Mouse (Mus musculus): ENCODE results near the gene Uvssa.

Gene Uvssa

GRCm38 (mm10) chr5:33378302-33378854, at the start of gene Uvssa:
TSS of gene Uvssa (plus strand) at chr5:33378549.
- peak; percentile 99 for DNase-seq

GRCm38 (mm10) chr5:33334381-33335272, 43.7 kb upstream of the Uvssa start:
- DNase-seq = no peak

- peak; percentile 95 for DNase-seq
Observed at GRCm38 (mm10) chr5:33335273-33335976, 42.9 kb upstream of the Uvssa start, which contains the start of gene Maea. TSS of gene Maea (plus strand) at chr5:33335509.

DNA sequence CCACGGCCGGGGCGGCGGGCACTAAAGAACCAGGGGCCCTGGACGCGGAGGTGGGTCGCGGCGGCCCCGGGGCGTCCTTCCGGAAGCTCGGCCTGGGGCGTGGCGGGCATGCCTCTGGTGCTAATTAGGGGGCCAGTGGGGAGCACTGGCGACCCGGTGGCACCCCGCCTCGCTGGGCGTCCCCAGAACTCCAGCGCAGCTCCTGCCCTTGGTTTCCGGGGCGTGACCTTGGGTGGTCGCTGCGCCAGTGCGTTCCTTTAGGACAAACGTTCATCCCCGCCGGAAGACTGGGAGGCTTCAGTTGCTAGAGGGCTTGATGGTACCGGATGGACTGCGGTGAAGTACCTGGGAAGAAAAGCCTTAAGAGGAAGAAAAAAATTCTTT, 42.4 kb upstream of the Uvssa start:
- DNase-seq = peak; percentile 50

- DNase-seq = no peak
Observed at GRCm38 (mm10) chr5:33337206-33337605, 41.1 kb upstream of the Uvssa start.

GRCm38 (mm10) chr5:33341165-33341564, 37.2 kb upstream of the Uvssa start:
- DNase-seq = no peak

GRCm38 (mm10) chr5:33342248-33342647, 36.1 kb upstream of the Uvssa start:
- DNase-seq = peak; percentile 20

GRCm38 (mm10) chr5:33342821-33343220, 35.5 kb upstream of the Uvssa start:
- DNase-seq = no peak

GRCm38 (mm10) chr5:33343571-33343970, 34.8 kb upstream of the Uvssa start:
- no peak for DNase-seq

- no peak for DNase-seq
Observed at GRCm38 (mm10) chr5:33344070-33344469, 34.3 kb upstream of the Uvssa start.

GRCm38 (mm10) chr5:33347620-33348019, 30.7 kb upstream of the Uvssa start:
- no peak for DNase-seq

GRCm38 (mm10) chr5:33349205-33349604, 29.1 kb upstream of the Uvssa start:
- DNase-seq = no peak

DNA sequence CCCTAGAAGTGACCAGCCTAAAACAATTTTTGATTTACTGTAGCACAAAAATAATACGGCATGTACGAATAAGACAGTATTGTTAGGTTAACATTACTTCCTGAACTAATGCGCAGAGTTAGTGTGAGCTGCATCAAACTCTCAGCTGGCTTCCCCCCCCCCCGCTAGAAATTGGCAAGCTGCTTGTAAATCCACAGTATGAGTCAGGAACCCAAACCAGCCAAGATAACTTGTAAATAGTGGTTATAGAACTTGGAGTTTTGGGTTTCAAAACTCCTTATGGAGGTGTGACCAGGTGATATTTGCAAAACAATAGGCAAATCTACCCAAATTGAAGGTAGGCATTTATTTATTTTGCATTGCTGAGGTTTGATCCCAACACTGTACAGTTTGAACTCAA, 28.6 kb upstream of the Uvssa start:
- no peak for DNase-seq

GRCm38 (mm10) chr5:33351556-33352272, 26.6 kb upstream of the Uvssa start:
- DNase-seq = no peak

DNA sequence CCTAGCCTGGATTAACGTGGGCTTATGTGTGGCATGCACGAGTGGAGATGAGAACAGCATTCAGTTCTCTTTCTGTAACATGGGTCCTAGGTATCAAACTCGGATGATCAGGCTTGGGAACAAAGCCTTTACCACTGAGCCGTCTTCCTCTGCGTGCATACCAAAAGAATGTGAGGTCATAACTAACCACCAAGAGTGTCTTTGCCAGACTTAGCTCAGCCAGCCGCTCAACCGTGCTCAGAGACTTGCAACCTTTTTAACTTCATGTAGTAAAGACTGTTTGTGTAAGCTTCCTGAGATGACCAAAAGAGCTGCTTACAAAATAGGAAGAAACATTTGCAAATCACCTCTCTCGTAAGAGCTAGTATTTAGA, 26.1 kb upstream of the Uvssa start:
- no peak for DNase-seq

DNA sequence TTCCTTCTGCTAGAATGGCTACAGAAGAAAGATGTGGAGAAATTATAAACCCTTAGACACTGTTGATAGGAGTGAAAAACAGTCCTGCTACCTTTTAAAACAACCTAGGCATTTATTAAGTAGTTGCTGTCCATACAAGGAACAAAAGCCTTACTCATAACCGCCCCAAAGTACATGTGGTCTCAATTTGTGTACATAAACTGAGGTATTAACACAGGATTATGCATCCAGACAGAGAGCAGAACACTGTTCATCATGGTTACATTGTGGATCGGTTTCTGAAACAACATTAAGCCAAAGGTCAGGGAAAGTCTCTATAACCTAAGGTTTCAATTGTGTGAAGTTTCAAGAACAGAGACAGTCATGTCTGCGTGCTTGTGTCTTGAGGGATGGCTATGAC, 25.3 kb upstream of the Uvssa start:
- DNase-seq = no peak

DNA sequence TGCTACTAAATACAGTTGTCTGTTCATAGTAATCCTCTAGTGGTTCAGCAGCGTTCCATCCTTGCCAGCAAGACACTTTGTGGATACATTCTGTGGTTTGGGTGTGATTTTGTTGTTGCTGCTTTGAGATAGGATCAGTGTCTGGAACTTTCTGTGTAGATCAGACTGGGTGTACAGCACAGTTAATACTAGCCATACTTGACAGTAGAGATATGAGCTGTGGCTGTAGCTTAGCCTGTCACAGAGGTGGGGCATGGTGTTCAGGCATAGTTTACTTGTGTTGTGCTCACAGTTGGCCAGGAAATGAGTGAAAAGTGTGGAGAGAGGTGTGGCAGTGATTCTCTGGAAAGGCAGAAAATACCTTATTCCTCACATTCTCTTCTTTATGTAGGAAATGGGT, 20.9 kb upstream of the Uvssa start:
- DNase-seq = no peak

DNA sequence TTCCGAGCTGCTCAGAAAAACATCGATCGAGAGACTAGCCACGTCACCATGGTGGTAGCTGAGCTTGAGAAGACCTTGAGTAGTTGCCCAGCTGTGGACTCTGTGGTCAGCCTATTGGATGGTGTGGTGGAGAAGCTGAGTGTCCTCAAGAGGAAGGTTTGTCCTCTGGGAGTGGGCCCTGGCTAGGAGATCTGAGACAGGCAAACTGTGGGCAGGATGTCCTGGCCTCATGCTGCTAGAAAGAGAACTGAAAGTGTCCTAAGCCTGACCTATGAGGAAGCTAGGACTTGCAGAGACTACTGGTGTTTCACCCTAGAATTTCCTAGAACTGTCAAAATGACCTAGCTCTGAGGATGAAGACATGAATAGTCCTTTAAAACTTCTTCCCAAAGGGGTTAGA, 19.9 kb upstream of the Uvssa start:
- no peak for DNase-seq

- no peak for DNase-seq
Observed at GRCm38 (mm10) chr5:33363263-33363662, 15.1 kb upstream of the Uvssa start.

- DNase-seq = no peak
Observed at GRCm38 (mm10) chr5:33368651-33369050, 9.7 kb upstream of the Uvssa start.

GRCm38 (mm10) chr5:33371137-33371536, 7.2 kb upstream of the Uvssa start:
- DNase-seq = no peak

DNA sequence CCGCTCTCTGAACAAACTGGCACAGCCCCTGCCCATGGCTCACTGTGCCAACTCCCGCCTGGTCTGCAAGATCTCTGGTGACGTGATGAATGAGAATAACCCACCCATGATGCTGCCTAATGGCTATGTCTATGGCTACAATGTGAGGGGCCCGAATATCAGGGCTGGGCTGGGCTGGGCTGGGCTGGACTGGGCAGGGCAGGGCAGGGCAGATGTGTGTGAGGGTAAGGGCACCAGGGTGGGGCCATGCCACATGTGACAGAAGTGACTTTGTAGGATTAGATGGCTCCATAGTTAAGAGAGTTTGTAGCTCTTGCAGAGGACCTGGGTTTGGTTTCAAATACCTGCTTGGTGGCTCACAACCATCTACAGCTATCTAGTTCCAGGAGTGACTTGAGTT, 6.7 kb upstream of the Uvssa start:
- DNase-seq = no peak

DNA sequence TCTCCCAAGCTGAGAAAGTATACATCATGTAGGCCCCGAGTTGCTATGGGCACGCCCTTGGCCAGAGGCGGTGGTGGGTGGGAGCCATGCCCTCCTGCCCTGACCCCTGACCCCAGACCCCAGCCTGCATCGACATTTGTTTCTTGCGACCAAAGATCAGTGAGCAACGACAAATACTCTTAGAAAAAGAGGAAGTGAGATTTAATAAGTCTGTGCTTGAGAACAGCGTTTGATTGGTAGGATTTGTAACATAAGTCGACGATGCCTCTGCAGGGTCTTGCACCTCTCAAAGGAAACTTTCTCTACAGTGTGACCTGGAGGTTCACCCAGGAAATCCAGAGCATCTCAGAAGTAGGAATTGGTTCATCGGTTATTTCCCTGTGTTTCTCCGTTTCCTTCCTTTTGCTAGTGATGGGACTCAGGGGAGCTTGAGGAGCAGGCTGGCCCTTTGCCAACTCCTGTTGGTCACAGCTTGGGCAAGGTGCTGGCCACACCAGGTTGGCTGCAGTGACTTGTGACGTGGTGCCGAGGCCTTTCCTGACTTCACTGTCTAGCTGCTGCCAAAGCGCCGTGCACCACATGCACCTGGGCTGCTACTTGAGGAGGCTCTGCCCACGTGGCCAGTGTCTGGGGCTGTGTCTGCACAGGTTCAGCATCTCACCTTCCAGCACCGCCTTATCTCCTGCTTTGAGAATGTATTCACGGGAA, 5.9 kb upstream of the Uvssa start:
- no peak for DNase-seq

All from thymus, postnatal 14 days (tissue).